Mouse (Mus musculus) cerebellum, adult 9-11 months (tissue): Measurements from ENCODE around the gene Tmem132b.
"Not testable (repeated sequence)": the region's sequence is repeated elsewhere in the genome, so short reads cannot be mapped to it uniquely, and the experiment has no call there.

ENCODE experiments used
- DNase-seq: peaks from one replicate; pipeline ENCODE4 v3.0.0; 2022

The Tmem132b gene

GRCm38 (mm10) chr5:125531634-125532033, at the start of gene Tmem132b:
TSS of gene Tmem132b (plus strand) at chr5:125531774.
- no peak for DNase-seq

GRCm38 (mm10) chr5:125482474-125482873, 49.1 kb upstream of the Tmem132b start:
- DNase-seq: no peak

GRCm38 (mm10) chr5:125483712-125484611, 47.6 kb upstream of the Tmem132b start:
- DNase-seq: no peak

GRCm38 (mm10) chr5:125485031-125485778, 46.4 kb upstream of the Tmem132b start:
- DNase-seq: no peak

- no peak for DNase-seq
These were observed 45.5 kb upstream of the Tmem132b start for GRCm38 (mm10) chr5:125486088-125486487.

- DNase-seq: peak; percentile 88
These were observed 44.0 kb upstream of the Tmem132b start for GRCm38 (mm10) chr5:125487375-125488115.

- DNase-seq: no peak
These were observed 43.5 kb upstream of the Tmem132b start for GRCm38 (mm10) chr5:125488116-125488455.

GRCm38 (mm10) chr5:125488953-125489352, 42.6 kb upstream of the Tmem132b start:
- DNase-seq: not testable (repeated sequence)

GRCm38 (mm10) chr5:125491107-125491506, 40.5 kb upstream of the Tmem132b start:
- peak; percentile 85 for DNase-seq

- DNase-seq: no peak
These were observed 39.0 kb upstream of the Tmem132b start for GRCm38 (mm10) chr5:125492379-125493092.

GRCm38 (mm10) chr5:125493093-125493423, 38.5 kb upstream of the Tmem132b start:
- no peak for DNase-seq

GRCm38 (mm10) chr5:125495655-125496054, 35.9 kb upstream of the Tmem132b start:
- DNase-seq: no peak

- peak; percentile 84 for DNase-seq
These were observed 33.6 kb upstream of the Tmem132b start for GRCm38 (mm10) chr5:125497821-125498600.

- no peak for DNase-seq
These were observed 30.1 kb upstream of the Tmem132b start for GRCm38 (mm10) chr5:125501505-125501904.

- DNase-seq: no peak
These were observed 29.4 kb upstream of the Tmem132b start for GRCm38 (mm10) chr5:125502186-125502585.

- DNase-seq: no peak
These were observed 27.9 kb upstream of the Tmem132b start for GRCm38 (mm10) chr5:125503628-125504027.

GRCm38 (mm10) chr5:125504692-125505091, 26.9 kb upstream of the Tmem132b start:
- no peak for DNase-seq

- DNase-seq: no peak
These were observed 25.6 kb upstream of the Tmem132b start for GRCm38 (mm10) chr5:125505968-125506367.

GRCm38 (mm10) chr5:125507582-125507981, 24.0 kb upstream of the Tmem132b start:
- DNase-seq: no peak

GRCm38 (mm10) chr5:125508006-125508405, 23.6 kb upstream of the Tmem132b start:
- DNase-seq: no peak

- peak; percentile 52 for DNase-seq
These were observed 22.0 kb upstream of the Tmem132b start for GRCm38 (mm10) chr5:125509541-125509940.

GRCm38 (mm10) chr5:125515006-125515405, 16.6 kb upstream of the Tmem132b start:
- DNase-seq: no peak
